Mouse (Mus musculus) bone marrow macrophage, adult 2 months (primary cell): ENCODE data around the gene Tedc1.

ENCODE experiments used
- CTCF ChIP-seq: IDR thresholded peaks from 2 replicates; pipeline ENCODE4 v1.5.1; 2012; ENCODE audit warnings: low read depth, mild to moderate bottlenecking, low read length, moderate library complexity
- POLR2A ChIP-seq: IDR thresholded peaks from 2 replicates; pipeline ENCODE4 v1.6.1; 2012; ENCODE audit warnings: mild to moderate bottlenecking, low read depth, low read length, borderline replicate concordance

- TF ChIP-seq CTCF = no peak
- TF ChIP-seq POLR2A = no peak
These were observed 49.2 kb downstream of the Tedc1 start for GRCm38 (mm10) chr12:113205251-113205942.
